Mouse (Mus musculus) frontal cortex, postnatal 14 days (tissue): Measurements from ENCODE around the gene Il31ra.
A peak's percentile ranks its signal among the peaks of the same experiment; 100 is the strongest.

Experiments
- DNase-seq, 2 experiments: peaks; one replicate each; pipeline ENCODE4 v3.0.0; 2022; ENCODE audit warnings: low spot score in 2 of 2

The Il31ra gene

DNA sequence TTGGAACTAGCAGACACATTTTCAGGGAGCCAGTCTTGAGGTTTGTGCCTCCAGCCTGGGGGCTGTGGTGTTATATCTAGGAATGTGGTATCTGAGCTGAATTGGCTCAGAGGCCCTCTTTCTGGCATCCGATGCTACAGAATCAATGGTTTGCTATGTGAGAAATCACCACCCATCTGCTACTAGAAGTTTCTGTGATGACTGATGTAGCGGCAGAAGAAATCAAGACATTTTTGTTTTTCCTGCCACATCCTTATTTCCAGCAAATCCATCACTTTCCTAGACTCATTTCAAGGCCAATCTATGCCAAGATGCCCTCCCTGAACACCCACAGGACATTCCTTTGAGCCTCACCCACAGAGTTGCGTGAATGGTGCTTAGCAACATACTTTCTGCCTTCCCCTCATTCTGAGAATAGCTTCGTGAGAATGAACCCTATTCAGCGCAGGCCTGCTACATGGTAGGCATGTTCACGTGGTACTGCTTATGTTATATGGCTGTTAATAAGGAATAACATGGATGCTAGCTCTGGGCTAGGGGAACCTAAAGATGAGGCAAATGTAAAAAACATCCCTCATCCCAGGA is 33.5 kb downstream of the Il31ra start:
- DNase-seq = peak in 1 of 2 experiments; percentile 17

- no peak for DNase-seq
These were observed 37.7 kb downstream of the Il31ra start for GRCm38 (mm10) chr13:112556501-112556900.

DNA sequence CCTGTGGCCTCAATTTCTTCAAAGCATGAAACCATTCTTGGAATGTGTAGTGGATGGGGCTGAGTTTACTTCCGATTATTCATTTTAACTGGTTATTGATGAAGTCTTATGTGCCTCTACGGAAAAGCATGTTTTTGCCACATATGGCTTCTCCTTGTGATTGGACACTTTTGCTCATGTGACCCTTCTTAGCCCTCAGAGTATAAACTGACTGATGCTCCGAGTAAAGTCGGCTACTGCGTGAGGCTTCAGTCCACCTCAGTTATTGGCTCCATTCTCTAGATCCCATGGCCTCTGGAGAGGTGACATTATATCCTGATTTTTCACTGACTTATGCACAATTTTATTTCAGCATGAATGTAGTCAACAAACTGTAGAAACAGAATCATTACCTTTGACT is 40.9 kb downstream of the Il31ra start:
- DNase-seq = no peak

GRCm38 (mm10) chr13:112551641-112552548 is 42.3 kb downstream of the Il31ra start:
- DNase-seq = no peak

- DNase-seq = no peak
These were observed 52.8 kb downstream of the Il31ra start for GRCm38 (mm10) chr13:112541223-112541975.

- DNase-seq = no peak
These were observed 53.5 kb downstream of the Il31ra start for GRCm38 (mm10) chr13:112540616-112541015.

GRCm38 (mm10) chr13:112537065-112537464 is 57.1 kb downstream of the Il31ra start:
- DNase-seq = no peak

DNA sequence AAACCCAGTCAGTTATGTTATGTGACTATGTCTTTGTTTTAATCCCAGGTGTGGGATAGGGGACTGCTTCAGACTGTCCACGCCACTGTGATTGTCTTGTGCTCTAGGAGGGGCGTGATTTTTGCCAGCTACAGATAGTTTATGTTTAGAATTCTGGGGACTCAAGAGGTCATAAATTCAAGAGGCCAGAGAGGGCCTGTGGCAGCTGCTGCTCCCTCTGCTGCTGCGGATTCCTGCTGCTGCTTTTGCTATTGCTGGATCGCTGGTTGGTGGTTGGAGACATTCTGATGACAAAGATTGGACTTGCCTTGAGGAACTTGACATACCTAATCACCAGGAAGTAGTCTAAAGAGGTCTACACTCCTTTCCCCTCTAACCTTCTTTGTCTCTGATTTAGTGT is 57.5 kb downstream of the Il31ra start:
- DNase-seq = no peak

GRCm38 (mm10) chr13:112533556-112533955 is 60.6 kb downstream of the Il31ra start:
- no peak for DNase-seq

- no peak for DNase-seq
These were observed 61.9 kb downstream of the Il31ra start for GRCm38 (mm10) chr13:112532235-112532634.

- peak; percentile 18 to 61 for DNase-seq
These were observed 64.3 kb downstream of the Il31ra start for GRCm38 (mm10) chr13:112529893-112530292.

- DNase-seq = no peak
These were observed 67.0 kb downstream of the Il31ra start for GRCm38 (mm10) chr13:112527186-112527585.

DNA sequence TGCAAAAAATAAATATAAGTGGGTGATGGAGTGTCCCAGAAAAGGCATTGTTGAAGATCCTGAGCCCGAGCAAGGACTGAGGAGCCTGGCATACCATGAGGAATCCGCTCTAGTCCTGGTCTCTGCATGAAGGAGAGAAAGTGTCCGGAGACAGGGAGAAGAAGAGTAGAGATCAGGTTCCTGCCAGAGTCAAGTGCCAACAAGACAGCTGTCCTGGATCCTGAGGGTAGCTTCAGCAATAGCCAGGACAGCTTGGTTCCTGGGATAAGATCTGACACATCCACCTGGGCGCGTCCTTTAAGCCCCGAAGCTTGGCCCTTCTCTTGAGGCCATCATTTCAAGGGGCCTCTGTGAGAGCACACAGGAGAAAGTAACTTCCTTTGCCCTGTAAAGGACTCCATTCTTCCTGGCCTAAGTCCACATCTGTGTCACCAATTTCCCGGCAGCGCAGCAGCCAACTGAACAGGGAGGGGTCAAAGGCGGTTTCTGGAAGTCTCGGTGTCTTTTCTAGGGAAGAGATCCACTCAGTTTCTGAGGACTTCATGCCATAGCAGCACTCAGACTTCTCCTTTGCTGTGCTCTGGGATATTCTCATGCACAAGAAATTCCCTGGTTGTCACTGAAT is 70.7 kb downstream of the Il31ra start:
- no peak for DNase-seq

DNA sequence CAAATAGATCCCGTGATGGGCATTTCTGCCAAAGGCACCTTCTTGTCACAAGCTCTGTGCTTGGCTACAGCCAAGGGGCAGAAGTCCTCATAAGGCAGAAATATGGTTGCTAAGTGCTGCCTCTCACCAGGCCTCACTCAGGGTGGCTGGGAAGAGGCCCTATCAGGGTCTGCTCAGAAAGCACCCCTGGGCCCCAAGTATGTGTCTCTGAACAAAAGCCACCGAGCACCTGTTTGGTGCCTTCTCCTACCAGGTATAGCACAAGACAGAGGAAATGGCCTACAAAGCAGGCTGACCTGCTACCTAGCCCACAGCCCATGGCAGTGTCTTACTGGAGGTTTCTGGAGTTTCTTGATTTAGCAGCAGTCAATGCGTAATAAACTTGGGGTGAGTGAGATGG is 71.3 kb downstream of the Il31ra start:
- no peak for DNase-seq

GRCm38 (mm10) chr13:112522261-112522660 is 71.9 kb downstream of the Il31ra start:
- DNase-seq = no peak

- no peak for DNase-seq
These were observed 79.6 kb downstream of the Il31ra start for GRCm38 (mm10) chr13:112514546-112514945.

DNA sequence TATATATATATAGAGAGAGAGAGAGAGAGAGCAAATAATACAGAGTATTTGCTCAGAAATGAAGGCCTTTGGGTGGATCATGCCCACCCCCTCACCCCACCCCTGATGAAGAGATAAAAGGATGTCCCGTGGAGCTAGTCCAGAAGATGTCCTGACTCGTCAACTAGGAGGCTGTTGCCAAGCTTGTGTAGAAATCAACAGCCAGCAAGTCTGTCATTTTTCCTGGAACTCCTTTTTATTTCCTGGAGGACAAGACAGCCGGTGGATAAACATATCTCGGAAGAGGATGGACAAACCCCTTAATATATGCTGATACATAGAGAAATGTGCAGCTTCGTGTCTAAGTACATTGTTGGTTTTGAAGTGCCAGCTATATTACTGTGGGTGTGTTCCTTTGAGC is 81.3 kb downstream of the Il31ra start:
- DNase-seq = no peak

- no peak for DNase-seq
These were observed 82.3 kb downstream of the Il31ra start for GRCm38 (mm10) chr13:112511810-112512209.

DNA sequence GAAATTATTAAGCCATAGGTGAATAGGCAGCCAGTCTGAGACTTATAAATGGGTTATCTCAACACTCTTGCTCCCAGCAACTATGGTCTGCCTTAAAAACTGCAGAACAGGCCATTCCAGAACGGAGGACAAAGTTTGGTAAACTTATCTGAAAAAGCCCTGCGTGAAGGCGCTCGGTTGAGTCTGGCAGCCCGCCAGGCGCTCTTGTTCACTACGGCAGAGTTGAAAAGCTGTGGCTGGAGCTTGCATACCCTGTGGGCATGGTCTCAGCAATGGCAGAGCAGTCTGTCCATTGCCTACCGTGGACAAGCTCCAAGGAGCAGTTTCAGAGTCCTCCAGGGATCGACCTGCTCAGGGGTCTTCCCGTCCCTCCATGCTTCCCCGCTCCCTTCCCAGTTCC is 82.9 kb downstream of the Il31ra start:
- no peak for DNase-seq

DNA sequence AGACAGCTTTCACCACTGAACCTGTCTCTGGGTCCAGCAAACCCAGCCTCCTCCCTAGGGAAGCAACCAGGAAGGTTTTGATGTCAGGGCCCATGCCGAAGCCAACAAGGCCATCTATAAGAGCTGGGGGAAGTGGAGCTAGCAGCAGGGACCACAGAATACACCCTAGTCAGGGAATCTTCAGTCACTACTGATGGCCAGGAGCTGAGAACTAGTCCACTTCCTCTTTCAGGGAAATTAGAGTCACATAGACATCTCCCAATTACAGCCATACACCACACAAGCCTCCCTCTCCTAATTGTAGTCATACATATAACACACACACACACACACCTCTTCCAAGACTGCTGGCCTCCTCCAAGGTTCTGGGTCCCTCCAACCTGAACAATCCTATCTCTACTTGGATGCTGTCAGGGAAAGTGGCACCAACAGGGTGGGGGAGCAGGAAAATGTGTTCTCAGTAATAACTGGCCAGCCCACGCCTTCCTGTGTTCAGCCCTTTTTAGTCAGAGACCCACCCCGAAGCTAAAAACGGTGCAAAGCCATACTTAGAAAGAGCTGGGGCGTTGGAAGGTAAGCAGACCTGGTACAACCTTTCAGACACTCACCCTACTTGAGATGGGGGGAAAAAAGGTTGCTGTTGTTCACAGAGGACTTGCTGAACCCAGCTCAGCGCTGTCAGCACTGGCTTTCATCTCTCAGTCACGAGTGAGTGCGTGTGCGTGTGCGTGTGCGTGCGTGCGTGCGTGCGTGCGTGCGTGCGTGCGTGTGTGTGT is 83.5 kb downstream of the Il31ra start:
- DNase-seq = no peak

GRCm38 (mm10) chr13:112509465-112509864 is 84.7 kb downstream of the Il31ra start:
- peak in 1 of 2 experiments; percentile 38 for DNase-seq
